Mouse (Mus musculus) lung, postnatal 0 days (tissue): ENCODE data around the gene Olfr1340. TPM values are rescaled to one million over a fixed set of nuclear protein-coding genes. Genes with fewer than 3 reads are reported as not detected.

Experiments
- ATAC-seq: fragments of 200-750 bp; cut with Nextera tagmentation; 2 replicates; pipeline ENCODE4 v1.8.0; 2017; ENCODE audit warnings: moderate library complexity
- DNase-seq: peaks from one replicate; pipeline ENCODE4 v3.0.0-alpha.2; 2016; ENCODE audit warnings: low spot score
- H3K27ac ChIP-seq: fragments of 300-500 bp; sonication (generic); 2 replicates; pipeline ENCODE4 v1.5.1; 2014; ENCODE audit warnings: antibody characterized with exemption, mild to moderate bottlenecking, low read length, mixed read lengths
- H3K27me3 ChIP-seq: fragments of 300-500 bp; sonication (generic); replicated peaks from 2 replicates; pipeline ENCODE4 v1.6.1; 2014; ENCODE audit warnings: low read length, mixed read lengths; ENCODE audit not compliant: insufficient read depth
- H3K36me3 ChIP-seq: fragments of 300-500 bp; sonication (generic); 2 replicates; pipeline ENCODE4 v1.6.1; 2014; ENCODE audit warnings: low read length, mixed read lengths; ENCODE audit not compliant: insufficient read depth
- H3K4me1 ChIP-seq: fragments of 300-500 bp; sonication (generic); 2 replicates; pipeline ENCODE4 v1.6.1; 2014; ENCODE audit warnings: antibody characterized with exemption, low read depth, low read length, mixed read lengths; ENCODE audit not compliant: insufficient read depth
- H3K4me2 ChIP-seq: fragments of 300-500 bp; sonication (generic); replicated peaks from 2 replicates; pipeline ENCODE4 v1.6.1; 2014; ENCODE audit warnings: low read depth, mild to moderate bottlenecking, low read length, moderate library complexity, mixed read lengths
- H3K4me3 ChIP-seq: fragments of 300-500 bp; sonication (generic); 2 replicates; pipeline ENCODE4 v1.5.1; 2014; ENCODE audit warnings: low read depth, low read length
- H3K9ac ChIP-seq: fragments of 300-500 bp; sonication (generic); replicated peaks from 2 replicates; pipeline ENCODE4 v1.6.1; 2014; ENCODE audit warnings: low read depth, mild to moderate bottlenecking
- H3K9me3 ChIP-seq: fragments of 300-500 bp; sonication (generic); 2 replicates; pipeline ENCODE4 v1.6.1; 2016; ENCODE audit warnings: low read length, mixed read lengths
- CTCF ChIP-seq: IDR thresholded peaks from 2 replicates; pipeline ENCODE4 v1.5.1; 2016; ENCODE audit warnings: antibody characterized with exemption, mild to moderate bottlenecking
- EP300 ChIP-seq: IDR thresholded peaks from 2 replicates; pipeline ENCODE4 v1.6.1; 2016; ENCODE audit warnings: antibody characterized with exemption, mild to moderate bottlenecking, control low read depth
- WGBS: fragments of 180-500 bp; shearing (Covaris S2); extraction: QIAGEN DNeasy Blood & Tissue Kit; methylation state at CpG from one replicate; pipeline ENCODE4 v1.1.7; 2014; 5-methylcytosine and 5-hydroxymethylcytosine counted together
- polyA plus RNA-seq: library from polyadenylated mRNA; unstranded; fragments of >200 nt; fragmentation: Nextera tagmentation; extraction: Ambion mirVana; gene quantifications from 2 replicates; pipeline ENCODE4 v1.2.1, GENCODE M21; 2015

Gene Olfr1340
- polyA plus RNA-seq, 1 experiment from 2014 or later: not detected

DNA sequence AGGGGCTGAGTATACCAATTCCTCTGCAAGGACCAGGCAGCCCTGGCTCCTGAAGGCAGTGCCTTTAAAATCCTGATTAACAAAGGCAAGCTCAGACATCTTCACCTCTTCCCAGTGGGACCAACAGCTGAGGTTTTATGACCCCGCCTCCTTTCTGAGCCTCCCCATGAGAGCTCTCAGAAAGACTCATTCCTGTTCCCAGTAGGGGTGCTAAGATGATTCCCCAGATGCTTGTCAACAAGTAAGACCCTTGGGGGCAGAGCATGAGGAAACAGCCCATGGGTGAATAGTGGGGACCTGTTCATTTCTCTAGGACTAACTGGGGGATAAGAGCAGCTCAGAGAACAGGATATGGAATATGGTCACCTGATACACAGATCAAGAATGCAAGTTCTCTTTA is 38.7 kb downstream of the Olfr1340 start, which contains the start of gene Olfr1338:
Gene Olfr1338, minus strand, starts transcription at position 101 of the 400 bp plus-strand sequence.
- no peak within 1 kb of the TSS for H3K27ac ChIP-seq
- DNase-seq (no peak), ATAC-seq (no peak)
- no peaks in the 10 kb centered on the region for H3K4me1 ChIP-seq
- no peak for TF ChIP-seq CTCF
- no peak for TF ChIP-seq EP300
- H3K4me3 ChIP-seq: no peak within 1 kb of the TSS
- no peaks in the 10 kb centered on the region for H3K9me3 ChIP-seq
- WGBS: 67% methylated on average over 1 of the region's 1 CpGs
- no peaks in the 10 kb centered on the region for H3K27me3 ChIP-seq
- no peak within 1 kb of the TSS for H3K4me2 ChIP-seq
- no peaks in the 10 kb centered on the region for H3K36me3 ChIP-seq
- H3K9ac ChIP-seq: no peak within 1 kb of the TSS

Other genes starting within 250 kb of the Olfr1340 start
- gene Tie1, start 230.1 kb upstream of the Olfr1340 start, polyA plus RNA-seq: 108 and 119 TPM in 2 replicates
- gene 2610528J11Rik, start 193.1 kb upstream of the Olfr1340 start, polyA plus RNA-seq: 23.1 and 23.2 TPM in 2 replicates
- 16.7 and 17.4 TPM in 2 replicates for gene Tmem125, start 176.1 kb upstream of the Olfr1340 start, polyA plus RNA-seq
- gene Cfap57, start 99.4 kb upstream of the Olfr1340 start, polyA plus RNA-seq: 1.7 and 2.1 TPM in 2 replicates
- 85.5 and 87.8 TPM in 2 replicates for gene Ebna1bp2, start 99.3 kb upstream of the Olfr1340 start, polyA plus RNA-seq
- not detected in 2 replicates for gene Olfr62, start 61.2 kb upstream of the Olfr1340 start, polyA plus RNA-seq
- 0.91 and 1.5 TPM in 2 replicates for gene Olfr1342, start 27.4 kb upstream of the Olfr1340 start, polyA plus RNA-seq
- not detected in 2 replicates for gene Olfr1341, start 16.6 kb upstream of the Olfr1340 start, polyA plus RNA-seq
- gene Olfr1339, start 12.0 kb downstream of the Olfr1340 start, polyA plus RNA-seq: not detected in 2 replicates
- gene Olfr1338, start 38.6 kb downstream of the Olfr1340 start, polyA plus RNA-seq: not detected in 2 replicates
- gene Olfr1337, start 62.4 kb downstream of the Olfr1340 start, polyA plus RNA-seq: not detected in 2 replicates
- gene Olfr1335, start 89.8 kb downstream of the Olfr1340 start, polyA plus RNA-seq: not detected in 2 replicates
- not detected in 2 replicates for gene Olfr1333, start 116.1 kb downstream of the Olfr1340 start, polyA plus RNA-seq
- not detected in 2 replicates for gene Olfr1331, start 144.5 kb downstream of the Olfr1340 start, polyA plus RNA-seq
- 0.05 TPM in 1 of 2 replicates, not detected in the other for gene Olfr1330, start 168.5 kb downstream of the Olfr1340 start, polyA plus RNA-seq
- gene Olfr1329, start 197.3 kb downstream of the Olfr1340 start, polyA plus RNA-seq: not detected in 2 replicates
- gene Olfr1328, start 218.5 kb downstream of the Olfr1340 start, polyA plus RNA-seq: not detected in 2 replicates
- gene Lao1, start 241.4 kb downstream of the Olfr1340 start, polyA plus RNA-seq: 0.99 TPM in 1 of 2 replicates, not detected in the other